Mouse (Mus musculus): ENCODE results near the gene Kcne2.

GRCm38 (mm10) chr16:92305519-92305918, 13.3 kb downstream of the Kcne2 start:
- TF ChIP-seq CTCF (IDR thresholded peaks at IDR 0.05; ENCODE audit: extremely low read depth, insufficient read depth, insufficient read length, insufficient replicate concordance) = no peak
- no peak for TF ChIP-seq POLR2A (IDR thresholded peaks at IDR 0.05; ENCODE audit: low read depth, low read length)

All from spleen, adult 2 months (tissue).